Mouse (Mus musculus) embryo, embryonic 10.5 days (tissue): ENCODE data around the gene Narfl.
"Not testable (repeated sequence)": the region's sequence is repeated elsewhere in the genome, so short reads cannot be mapped to it uniquely, and the experiment has no call there.

ENCODE experiments used
- DNase-seq: peaks from one replicate; pipeline ENCODE4 v3.0.0-alpha.2; 2015; ENCODE audit warnings: low spot score

Gene Narfl

DNA sequence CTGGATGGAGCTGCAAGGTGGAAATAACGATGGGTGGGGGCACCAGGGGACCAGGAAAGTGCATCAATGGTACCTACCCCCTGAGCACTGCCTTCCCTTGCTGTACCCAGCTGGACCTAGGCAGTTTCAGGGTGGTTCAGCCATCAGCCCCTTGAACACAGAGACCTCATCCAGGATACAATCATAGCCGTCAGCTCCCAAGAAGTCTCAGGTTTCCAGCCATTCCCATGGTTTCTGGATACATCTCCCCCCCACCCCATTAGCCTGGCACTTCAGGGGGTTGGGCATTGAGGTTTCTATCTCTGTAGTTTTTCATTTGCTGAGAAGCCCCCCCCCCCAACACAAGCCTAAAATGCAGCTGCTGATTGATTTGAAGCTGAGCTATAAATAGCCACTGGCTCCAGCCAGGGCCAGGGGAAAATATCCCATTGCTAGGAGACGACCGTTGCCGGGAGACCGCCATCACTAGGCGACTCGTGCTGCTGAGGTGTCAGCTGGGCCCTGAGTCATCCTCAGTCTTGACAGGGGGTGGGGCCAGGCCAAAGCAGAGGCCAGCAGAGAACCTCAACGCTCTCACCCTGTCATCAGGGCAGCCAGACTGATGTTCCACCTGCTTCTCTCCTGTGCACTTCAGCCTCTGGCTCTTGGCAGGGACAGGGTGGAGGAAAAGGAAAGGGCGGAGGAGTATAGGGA is 29.4 kb downstream of the Narfl start:
- peak; percentile 89 for DNase-seq

DNA sequence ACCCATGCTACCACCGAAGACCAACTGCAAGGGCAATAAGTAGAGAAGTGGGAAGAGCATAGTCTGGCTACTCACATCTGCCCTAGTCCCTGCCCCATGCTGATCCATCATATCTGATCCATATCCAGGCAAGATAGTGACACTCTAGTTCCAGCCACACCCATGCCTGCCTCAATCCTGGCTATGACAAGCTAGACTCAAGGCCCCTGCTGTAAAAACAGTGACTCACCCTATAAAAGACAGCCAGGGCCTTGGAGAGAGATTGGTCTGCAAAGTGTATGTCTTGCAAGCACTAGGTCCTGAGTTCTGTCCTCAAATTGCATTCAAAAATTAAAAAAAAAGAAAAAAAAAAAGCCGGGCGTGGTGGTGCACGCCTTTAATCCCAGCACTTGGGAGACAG is 32.9 kb downstream of the Narfl start:
- no peak for DNase-seq

DNA sequence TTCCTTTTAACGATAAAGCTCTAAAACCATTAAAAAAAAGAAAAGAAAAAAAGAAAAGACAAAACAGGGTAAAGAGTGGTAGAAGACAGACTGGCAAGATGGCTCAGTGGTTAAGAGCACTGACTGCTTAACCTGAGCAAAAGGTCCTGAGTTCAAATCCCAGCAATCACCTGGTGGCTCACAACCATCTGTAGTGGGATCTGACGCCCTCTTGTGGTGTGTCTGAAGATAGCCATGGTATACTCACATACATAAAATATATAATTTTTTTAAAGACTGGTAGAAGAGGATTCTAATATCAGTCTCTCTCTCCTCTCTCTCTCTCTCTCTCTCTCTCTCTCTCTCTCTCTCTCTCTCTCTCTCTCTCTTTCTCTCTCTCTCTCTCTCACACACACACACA is 33.9 kb downstream of the Narfl start:
- DNase-seq, result not testable (repeated sequence)

DNA sequence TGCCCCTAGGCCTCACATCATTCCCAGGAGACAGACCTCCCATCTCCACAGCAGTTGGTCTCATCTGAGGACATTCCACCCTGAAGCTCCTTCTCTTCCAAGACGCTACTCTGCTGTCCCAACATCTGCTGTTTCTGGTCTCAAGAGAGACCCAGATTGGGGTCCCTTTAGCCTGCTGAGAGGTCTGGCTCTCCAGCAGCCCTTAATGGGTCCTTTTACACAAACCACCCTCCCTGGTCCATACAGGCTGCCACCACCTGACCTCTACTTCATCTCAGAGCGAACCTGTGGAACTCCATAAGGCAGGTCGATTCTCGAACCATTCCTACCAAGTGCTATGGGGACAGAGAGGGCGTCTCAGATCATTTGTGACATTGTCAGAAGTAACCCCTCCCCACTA is 34.5 kb downstream of the Narfl start:
- no peak for DNase-seq

DNA sequence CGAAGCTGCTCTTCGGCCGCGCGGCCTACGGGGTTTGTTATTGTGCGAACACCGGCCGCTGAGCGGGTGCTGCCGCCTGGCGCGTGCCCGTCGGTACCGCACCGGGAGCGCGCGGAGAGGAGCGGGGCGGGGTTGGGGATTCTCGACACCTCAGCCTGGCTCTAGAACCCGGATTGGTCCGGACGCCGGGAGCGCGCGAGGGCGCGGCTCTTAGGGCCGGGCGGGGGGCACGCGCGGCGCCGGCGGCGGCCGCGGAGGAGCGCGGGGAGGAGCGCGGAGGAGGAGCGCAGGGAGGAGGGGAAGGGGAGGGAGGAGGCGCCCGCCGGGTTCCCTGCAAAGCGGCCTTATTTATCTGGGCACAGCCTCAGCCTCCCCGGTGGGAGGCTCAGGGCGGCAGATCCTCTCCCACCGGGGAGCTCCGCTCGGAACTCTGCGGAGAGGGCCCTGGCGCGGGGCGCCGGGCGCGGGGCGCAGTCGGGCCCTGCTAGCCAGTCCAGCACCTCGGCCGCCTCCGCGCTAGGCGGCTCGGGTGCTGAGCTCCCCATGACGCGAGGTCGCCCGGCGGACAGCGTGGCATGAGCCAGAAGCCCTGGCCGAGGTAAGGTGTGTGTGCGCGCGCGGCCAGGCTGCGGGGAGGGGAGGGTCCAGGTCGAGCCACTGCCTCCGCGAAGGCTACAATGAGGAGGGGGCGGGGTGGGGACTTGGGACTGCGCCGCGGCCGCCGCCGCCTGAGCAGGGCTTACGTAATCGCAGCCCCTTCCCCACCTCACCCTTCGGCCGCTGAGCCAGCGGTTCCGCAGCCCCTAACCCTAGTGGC is 35.4 kb downstream of the Narfl start, which contains the start of gene Fbxl16:
Gene Fbxl16 (plus strand): TSS at position 297 of the 817 bp plus-strand sequence.
- peak; percentile 90 for DNase-seq

DNA sequence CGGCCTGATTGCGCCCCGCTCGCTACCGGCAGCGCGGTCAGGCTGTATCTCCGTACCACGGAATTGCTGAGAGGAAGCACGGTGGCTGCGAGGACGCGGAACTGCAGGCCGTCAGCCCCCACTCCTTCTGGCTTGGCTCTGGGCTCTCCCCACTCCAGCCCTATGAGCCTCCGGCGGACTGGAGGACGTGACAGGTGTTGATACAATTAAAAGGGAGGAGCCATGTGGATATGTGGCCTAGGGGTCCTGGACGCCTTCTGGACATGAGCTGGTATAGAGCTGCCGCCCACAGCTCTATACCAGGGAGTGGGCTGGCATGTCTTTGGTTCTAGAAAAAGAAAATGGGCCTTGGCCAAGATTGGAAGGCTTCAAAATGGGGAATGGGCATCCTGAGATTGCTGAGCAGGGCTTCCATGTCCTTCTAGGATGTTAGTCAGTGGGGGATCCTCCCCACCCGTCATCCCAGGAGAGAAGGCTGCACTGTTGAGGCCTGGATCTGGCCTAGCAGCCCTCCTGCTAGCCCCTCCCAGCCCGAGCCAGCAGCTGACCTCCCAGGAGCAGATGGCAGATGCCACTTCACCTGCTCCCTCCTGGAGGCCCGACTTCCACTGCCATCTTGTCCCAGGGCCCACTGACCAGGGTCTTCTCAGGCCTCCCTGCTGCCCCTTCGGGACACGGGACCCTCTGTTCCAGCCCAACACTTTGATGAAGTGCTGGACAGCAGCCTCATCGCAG is 36.2 kb downstream of the Narfl start:
- peak; percentile 46 for DNase-seq

DNA sequence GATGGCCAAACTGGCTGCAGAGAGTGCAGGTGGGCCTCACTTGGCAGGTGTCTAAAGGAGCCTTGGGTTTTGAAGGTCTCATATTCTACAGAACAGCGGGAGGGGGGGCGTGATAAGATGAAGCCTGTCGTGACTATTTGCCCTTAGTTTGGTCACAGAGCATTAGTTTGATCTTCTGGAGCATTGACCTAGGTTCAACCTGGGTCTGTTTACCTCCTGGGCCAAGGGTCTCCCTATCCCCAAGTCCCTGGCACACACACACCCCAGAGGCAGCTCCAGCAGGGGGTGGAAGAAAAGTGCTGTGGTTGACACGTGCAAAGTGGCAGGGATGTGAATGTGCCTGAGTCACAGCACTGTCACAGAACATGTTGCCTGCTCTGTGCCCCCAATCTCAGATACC is 37.3 kb downstream of the Narfl start:
- no peak for DNase-seq

DNA sequence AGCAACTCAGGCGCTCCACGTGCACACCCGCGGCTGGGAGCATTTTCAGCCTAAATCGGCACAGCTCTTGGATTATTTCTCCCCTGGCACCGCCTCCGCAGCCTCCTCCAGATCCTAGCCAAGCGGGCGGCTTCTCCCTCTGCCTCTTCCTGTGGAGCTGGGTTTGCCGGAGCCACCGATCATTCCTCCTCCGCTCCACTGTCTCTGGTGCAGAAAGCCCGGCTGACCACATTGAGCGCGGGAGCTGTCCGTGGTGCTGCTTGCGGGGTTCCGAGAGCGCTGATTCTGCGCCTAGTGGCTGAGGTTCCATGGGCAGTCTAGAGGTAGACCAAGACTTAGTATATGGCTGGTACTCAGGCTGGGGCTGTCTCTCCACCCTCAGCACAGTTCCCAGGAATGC is 39.9 kb downstream of the Narfl start:
- peak; percentile 90 for DNase-seq

DNA sequence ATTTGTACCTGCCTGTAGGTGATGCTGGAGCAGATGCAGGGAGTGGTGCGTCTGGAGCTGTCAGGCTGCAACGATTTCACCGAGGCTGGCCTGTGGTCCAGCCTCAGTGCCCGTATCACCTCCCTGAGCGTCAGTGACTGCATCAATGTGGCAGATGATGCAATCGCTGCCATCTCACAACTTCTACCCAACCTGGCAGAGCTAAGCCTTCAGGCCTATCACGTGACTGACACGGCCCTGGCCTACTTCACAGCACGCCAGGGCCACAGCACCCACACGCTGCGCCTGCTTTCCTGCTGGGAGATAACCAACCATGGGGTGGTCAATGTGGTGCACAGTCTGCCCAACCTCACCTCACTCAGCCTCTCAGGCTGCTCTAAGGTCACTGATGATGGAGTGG is 44.1 kb downstream of the Narfl start:
- no peak for DNase-seq

DNA sequence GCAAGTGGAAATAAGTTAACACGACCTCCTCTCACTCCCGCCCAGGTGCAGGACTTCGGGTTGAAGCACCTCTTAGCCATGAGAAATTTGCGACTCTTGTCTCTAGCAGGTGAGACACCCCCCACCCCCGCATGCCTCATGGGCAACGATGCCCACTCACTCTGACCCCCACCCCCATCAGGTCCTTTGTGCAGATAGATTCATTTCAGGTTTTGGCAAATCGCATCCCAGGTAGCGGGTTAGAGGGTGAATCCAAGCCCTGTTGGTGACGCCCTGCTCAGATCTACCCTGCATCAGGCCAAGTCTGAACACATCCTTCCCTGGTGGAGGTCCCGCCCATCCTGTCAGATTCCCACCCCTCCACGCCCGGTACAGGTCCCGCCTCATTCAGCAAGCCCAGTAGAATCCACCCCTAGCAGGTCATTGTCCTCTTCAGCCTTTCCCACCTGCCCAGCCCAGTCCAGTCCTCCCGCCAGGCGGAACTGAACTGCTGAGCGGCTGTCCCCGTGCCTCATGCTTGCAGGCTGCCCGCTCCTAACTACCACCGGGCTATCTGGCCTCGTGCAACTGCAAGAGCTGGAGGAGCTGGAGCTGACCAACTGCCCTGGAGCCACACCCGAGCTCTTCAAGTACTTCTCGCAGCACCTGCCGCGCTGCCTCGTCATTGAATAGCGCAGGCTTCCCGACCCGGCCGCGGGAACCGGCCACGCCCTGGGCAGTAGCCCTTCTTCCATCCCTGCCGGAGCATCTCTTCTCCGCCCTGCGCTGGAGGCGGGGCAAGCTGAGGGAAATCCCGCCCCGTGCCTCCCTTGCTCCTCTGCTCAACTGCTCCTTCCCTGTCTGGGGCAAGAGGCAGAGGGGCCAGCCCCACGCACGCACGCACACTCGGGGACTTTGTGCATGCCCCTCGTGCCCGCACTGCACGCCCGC is 45.5 kb downstream of the Narfl start:
- no peak for DNase-seq

DNA sequence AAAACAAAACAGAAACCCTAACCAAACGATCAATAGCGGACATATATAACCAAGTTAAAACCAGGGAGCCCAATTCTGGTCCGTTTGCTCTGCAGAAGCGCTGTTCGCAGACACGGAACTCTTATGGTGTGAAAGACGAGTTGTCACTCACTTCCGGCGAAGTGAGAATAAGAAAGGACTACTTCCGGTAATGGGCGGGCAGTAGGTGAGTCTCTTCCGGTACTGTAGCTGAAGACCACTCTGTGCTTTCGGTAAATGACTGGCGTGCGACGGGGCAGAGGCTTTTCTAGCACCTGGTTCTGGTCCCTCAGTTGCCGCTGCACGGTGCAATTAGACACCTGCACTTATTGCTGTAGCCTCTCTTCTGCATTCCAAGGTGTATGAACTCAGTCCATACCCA is 49.9 kb downstream of the Narfl start, which contains the start of gene Wdr24:
Gene Wdr24 (plus strand): TSS at position 176 of the 400 bp plus-strand sequence.
- peak; percentile 95 for DNase-seq

DNA sequence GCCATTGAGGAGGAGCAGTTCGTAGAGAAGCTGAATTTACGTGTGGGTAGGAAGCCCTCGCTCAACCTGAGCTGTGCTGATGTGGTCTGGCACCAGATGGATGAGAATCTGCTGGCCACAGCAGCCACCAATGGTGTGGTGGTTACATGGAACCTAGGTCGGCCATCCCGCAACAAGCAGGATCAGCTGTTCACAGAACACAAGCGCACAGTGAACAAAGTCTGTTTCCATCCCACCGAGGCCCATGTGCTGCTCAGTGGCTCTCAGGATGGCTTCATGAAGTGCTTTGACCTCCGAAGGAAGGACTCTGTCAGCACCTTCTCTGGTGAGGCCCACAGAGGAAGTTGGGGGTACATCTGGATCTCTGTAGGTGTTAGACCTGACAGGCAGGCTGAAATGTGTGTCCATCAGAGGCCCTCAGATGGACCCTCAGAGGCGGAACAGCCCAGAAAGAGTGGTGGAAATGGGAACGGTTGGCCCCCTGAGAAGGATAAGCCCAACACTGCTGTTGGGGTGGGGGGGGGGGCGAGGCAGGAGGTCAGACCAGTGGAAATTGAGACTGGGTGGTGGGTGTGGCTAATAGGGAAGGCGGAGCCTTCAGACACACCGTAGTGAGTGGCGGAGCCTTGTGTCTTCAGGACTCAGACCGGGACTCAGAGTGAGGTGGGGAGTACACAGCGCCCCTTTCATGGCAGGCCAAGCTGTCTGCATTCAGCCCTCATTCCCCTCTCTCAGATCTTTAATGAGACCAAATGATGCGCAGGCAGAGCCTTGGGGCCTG is 51.0 kb downstream of the Narfl start:
- DNase-seq, result no peak

DNA sequence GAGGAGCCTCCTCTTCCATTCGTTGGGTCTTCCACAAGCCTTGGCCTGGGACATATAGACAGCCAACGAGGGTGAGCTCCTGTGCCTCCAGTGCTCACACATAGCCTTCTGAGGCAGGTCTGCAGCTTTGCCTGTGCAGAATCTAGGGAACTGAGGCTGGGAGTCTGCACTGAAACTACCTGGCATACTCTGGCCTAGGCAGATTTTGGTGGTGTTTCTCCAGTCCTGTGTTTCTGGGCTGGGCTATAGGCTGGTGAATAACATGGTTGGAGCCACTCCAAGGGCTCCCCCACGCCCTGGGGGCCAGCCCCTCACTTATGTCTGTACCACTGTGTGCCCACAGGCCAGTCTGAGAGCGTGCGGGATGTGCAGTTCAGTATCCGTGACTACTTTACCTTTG is 51.7 kb downstream of the Narfl start:
- no peak for DNase-seq

DNA sequence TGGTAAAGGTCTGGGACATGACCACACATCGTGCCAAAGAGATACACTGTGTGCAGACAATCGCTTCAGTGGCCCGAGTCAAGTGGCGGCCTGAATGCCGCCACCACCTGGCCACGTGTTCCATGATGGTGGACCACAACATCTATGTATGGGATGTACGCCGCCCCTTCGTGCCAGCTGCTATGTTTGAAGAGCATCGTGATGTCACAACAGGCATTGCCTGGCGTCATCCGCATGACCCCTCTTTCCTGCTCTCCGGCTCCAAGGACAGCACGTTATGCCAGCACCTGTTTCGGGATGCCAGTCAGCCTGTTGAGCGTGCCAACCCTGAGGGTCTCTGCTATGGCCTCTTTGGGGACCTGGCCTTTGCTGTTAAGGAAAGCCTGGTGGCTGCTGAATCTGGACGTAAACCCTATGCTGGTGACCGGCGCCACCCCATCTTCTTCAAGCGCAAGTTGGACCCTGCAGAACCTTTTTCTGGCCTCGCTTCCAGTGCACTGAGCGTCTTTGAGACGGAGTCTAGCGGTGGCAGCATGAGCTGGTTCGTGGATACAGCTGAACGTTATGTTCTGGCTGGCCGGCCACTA is 52.5 kb downstream of the Narfl start:
- DNase-seq, result no peak

DNA sequence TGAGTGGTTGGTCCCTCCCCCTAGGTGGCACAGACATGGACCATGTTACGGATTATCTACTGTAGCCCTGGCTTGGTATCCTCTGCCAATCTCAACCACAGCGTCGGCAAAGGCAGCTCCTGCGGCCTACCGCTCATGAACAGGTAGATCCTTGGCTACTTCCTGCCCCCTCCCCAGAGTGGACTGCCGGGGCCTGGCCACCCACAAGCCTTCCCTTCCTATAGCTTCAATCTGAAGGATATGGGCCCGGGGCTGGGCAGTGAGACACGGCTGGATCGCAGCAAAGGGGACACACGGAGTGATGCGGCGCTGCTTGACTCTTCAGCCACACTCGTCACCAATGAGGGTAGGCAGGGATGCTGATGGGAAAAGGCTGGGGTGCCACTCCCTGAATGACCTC is 53.4 kb downstream of the Narfl start:
- no peak for DNase-seq

DNA sequence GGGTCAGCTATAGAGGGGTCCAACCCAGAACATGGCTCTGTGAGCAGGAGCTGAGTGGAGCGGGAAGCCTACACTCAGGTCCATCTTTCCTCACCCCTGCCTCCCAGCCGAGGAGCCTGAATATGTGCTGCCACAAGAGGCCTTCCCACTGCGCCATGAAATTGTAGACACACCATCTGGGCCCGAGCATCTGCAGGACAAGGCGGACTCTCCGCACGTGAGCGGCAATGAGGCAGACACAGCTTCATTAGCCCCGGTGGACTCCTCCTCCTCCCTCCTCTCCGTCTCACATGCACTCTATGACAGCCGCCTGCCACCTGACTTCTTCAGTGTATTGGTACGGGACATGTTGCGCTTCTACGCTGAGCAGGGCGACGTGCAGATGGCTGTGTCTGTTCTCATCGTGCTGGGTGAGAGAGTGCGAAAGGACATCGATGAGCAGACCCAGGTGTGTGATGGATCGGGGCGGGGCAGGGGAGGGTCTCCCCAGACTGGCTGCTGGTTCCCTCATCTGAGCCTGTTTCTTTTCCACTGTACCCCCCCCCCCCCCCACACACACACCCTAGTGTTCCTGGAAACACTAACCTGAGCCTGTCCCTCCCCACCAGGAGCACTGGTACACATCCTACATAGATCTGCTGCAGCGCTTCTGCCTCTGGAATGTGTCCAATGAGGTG is 54.1 kb downstream of the Narfl start:
- DNase-seq, result no peak

DNA sequence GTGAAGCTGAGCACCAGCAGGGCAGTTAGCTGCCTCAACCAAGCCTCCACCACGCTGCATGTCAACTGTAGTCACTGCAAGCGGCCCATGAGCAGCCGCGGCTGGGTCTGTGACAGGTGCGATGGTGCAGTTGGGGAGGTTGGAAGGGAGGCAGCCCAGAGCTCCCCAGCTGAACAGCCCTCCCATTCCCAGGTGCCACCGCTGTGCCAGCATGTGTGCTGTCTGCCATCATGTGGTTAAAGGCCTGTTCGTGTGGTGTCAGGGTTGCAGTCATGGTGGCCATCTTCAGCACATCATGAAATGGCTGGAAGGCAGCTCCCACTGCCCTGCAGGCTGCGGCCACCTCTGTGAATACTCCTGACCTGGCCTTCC is 54.6 kb downstream of the Narfl start:
- no peak for DNase-seq

DNA sequence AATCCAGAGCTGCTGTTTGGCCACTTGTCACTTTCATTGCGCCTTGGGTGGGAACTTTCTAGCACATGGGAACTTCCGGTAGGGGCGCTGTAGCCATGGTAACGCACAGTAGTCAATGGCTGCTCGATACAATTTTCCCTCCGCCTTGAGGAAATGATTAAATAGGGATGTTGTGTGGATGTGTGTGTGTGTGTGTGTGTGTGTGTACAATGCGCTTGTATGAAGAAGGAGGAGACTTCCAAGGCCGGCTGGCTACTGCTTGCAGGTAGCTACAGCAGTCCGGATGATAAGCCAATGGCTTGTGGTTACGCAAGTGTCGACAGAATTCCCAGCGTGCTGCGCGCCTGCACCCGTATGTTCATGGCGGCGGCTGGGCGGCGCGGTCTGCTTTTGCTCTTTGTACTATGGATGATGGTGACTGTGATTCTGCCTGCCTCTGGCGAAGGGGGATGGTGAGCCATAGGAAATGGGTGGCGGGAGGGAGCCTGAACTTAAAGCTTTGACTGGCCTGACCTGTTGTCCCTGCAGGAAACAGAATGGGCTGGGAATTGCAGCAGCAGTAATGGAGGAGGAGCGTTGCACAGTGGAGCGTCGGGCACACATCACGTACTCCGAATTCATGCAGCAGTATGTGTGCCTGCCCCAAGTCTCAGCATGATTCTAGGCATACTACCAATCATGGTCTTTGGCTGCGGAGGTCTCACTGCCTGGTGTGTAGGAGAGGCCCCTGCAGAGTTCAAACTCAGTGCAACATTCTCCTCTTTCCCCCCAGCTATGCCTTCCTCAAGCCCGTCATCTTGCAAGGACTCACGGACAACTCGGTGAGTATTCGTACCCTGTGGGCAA is 55.4 kb downstream of the Narfl start, which contains the start of gene Jmjd8:
Gene Jmjd8 (plus strand): TSS at position 156 of the 846 bp plus-strand sequence.
- DNase-seq, result peak; percentile 88

DNA sequence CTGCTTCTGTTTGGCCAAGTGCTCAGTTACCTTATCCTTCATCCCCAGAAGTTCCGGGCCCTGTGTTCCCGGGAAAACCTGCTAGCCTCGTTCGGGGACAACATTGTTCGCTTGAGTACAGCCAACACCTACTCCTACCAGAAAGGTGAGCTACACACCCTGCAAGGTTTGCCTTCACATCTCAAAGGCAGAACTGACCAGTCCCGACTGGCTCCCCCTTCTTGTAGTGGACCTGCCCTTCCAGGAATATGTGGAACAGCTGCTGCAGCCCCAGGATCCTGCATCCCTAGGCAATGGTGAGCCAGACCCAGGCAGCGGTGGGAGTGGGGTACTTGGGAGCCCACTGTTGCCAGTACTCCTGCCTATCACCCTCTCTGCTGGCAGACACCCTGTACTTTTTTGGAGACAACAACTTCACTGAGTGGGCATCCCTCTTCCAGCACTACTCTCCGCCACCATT is 56.0 kb downstream of the Narfl start:
- DNase-seq, result no peak
